19 mouse cellular contexts compared by ENCODE assay signal in the genomic region with DNA sequence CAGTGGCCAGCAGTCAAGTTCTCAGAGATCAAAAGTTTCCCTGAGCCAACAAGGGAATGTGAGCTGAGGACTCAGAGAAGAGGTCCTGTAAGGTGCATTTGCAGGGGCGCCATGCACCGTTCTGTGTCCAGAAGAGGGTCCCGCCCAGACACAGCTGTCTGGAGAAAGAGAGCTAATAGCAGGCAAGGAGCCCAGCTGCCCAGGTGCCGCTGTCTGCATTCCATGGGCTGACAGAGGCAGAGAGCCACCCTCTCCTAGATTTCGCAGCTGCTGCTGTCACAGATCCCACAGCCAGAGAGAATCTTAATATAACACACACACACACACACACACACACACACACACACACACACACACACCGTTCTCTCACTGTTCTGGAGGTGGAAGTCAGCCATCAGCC.
DNase-seq lines count a peak whose midpoint lies in the region; ATAC-seq lines count a peak whose summit lies in the region.
"Had no signal": no experiment of that assay in that cellular context is flagged by ENCODE, and none has a peak within 500 bp of the region (broad histone marks: within the 10 kb centered on the region; RNA-seq: fewer than 3 reads in every experiment).

No protein-coding gene starts in this region.

- no peaks in the 10 kb centered on the region for H3K9me3 ChIP-seq in embryonic facial prominence, embryonic 14.5 days (ENCODE audit: control insufficient read depth, low read length)
- H3K9me3 ChIP-seq: embryonic facial prominence, embryonic 15.5 days; forebrain, embryonic 15.5 days; heart, embryonic 13.5 days; hindbrain, embryonic 15.5 days had no signal

- 50% methylated on average over 6 of the region's 6 CpGs for WGBS in embryonic facial prominence, embryonic 14.5 days

- DNase-seq in left cerebral cortex, postnatal 25 days (ENCODE audit: low spot score in 2 of 2) = peak; percentile 9 to 14
- DNase-seq in left cerebral cortex, postnatal 4 days = no peak
- peak; percentile 16 for DNase-seq in R1 (ENCODE audit: low read depth, low spot score)
- peak; percentile 65 for DNase-seq in embryonic facial prominence, embryonic 14.5 days (ENCODE audit: low spot score)
- DNase-seq in B cell, adult 2 months = no peak
- no peak for DNase-seq in spleen, postnatal 36 days (ENCODE audit: low spot score in 2 of 2)
- DNase-seq: adrenal gland, postnatal 14 days; cerebellum, adult 18-20 months; cerebellum, adult 9-11 months; cerebellum, postnatal 36 days; gastrocnemius, postnatal 36 days; heart, adult 11 months; heart, postnatal 36 days had no signal

- H3K9ac ChIP-seq in embryonic facial prominence, embryonic 14.5 days (ENCODE audit: low read depth, low read length) = no peak overlapping the region
- H3K9ac ChIP-seq: embryonic facial prominence, embryonic 15.5 days; forebrain, embryonic 15.5 days; heart, embryonic 13.5 days; hindbrain, embryonic 15.5 days had no signal

- H3K36me3 ChIP-seq in embryonic facial prominence, embryonic 14.5 days (ENCODE audit: control insufficient read depth, insufficient read depth, low read length) = no peaks in the 10 kb centered on the region
- H3K36me3 ChIP-seq: embryonic facial prominence, embryonic 15.5 days; forebrain, embryonic 15.5 days; G1E; heart, embryonic 13.5 days; hindbrain, embryonic 15.5 days had no signal

- H3K4me1 ChIP-seq in embryonic facial prominence, embryonic 14.5 days (ENCODE audit: control insufficient read depth, insufficient read depth, low read length) = no peaks in the 10 kb centered on the region
- H3K4me1 ChIP-seq: embryonic facial prominence, embryonic 15.5 days; forebrain, embryonic 15.5 days; hindbrain, embryonic 15.5 days had no signal

- intact Hi-C loops in left cerebral cortex, postnatal 25 days (cut with DNase I) = no loop called here
- intact Hi-C loops in left cerebral cortex, postnatal 4 days (cut with DNase I) = no loop called here

- H3K27me3 ChIP-seq in embryonic facial prominence, embryonic 14.5 days (replicated peaks; ENCODE audit: control insufficient read depth, insufficient read depth, low read length) = no peaks in the 10 kb centered on the region
- H3K27me3 ChIP-seq: forebrain, embryonic 15.5 days had no signal

- no peak overlapping the region for H3K4me2 ChIP-seq in embryonic facial prominence, embryonic 14.5 days (ENCODE audit: low read depth, low read length)
- H3K4me2 ChIP-seq: embryonic facial prominence, embryonic 15.5 days; forebrain, embryonic 15.5 days; heart, embryonic 13.5 days; hindbrain, embryonic 15.5 days had no signal

- no peak overlapping the region for H3K27ac ChIP-seq in embryonic facial prominence, embryonic 14.5 days (replicated peaks; ENCODE audit: low read depth, low read length)
- H3K27ac ChIP-seq: embryonic facial prominence, embryonic 15.5 days; forebrain, embryonic 15.5 days; heart, embryonic 13.5 days; hindbrain, embryonic 15.5 days had no signal

- no peak overlapping the region for H3K4me3 ChIP-seq in embryonic facial prominence, embryonic 14.5 days (ENCODE audit: low read depth, low read length)
- H3K4me3 ChIP-seq: embryonic facial prominence, embryonic 15.5 days; forebrain, embryonic 15.5 days; heart, embryonic 13.5 days; hindbrain, embryonic 15.5 days had no signal

- ATAC-seq in embryonic facial prominence, embryonic 14.5 days (ENCODE audit: low read depth) = peak; percentile 76
- ATAC-seq: activated CD4-positive, CD25-positive, alpha-beta regulatory T cell, adult 4 months; forebrain, embryonic 15.5 days had no signal

Comparison
In these comparisons a context has a peak if more than half of its experiments do, and no peak if none do; other contexts are left out.
1. DNase-seq: peak in left cerebral cortex, postnatal 25 days (2 of 2), R1 (single experiment) and embryonic facial prominence, embryonic 14.5 days (single experiment); none in left cerebral cortex, postnatal 4 days (single experiment), B cell, adult 2 months (0 of 2) and spleen, postnatal 36 days (0 of 2).